Mouse (Mus musculus) embryo, embryonic 11.5 days (tissue): ENCODE data around the gene Enthd1.
"Not testable (repeated sequence)": the region's sequence is repeated elsewhere in the genome, so short reads cannot be mapped to it uniquely, and the experiment has no call there.

Source experiments
- DNase-seq: peaks from one replicate; pipeline ENCODE4 v3.0.0-alpha.2; 2012; ENCODE audit warnings: low read depth, low spot score

Gene Enthd1

DNA sequence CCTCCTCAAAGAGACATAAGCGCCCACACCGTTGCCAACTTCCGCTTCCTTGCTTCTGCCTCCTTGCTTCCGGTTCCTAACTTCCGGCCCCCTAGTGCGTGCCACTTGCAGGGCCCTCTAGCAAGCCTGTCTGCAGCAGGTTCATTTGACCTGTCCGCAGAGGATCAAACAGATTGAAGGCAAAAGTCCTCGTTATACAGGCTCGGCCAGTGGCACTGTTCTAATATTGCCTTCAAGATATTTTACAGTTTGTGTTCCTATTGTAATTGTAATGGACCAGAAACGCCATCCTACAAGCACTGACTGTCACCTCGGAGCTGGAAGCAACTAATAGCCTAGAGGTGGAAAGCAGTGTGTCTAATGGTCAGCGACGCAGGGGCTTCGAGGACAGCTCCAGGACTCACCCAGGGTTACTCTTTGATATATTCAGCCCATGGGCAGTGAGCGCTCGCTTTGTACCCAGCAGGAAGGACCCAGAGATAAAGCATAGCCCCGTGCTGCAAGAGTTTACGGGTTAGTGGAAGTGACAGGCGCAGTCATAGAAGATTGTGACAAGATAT, at the start of gene Enthd1:
TSS of gene Enthd1 (minus strand) at position 51 of the 560 bp plus-strand sequence.
- DNase-seq, result no peak

DNA sequence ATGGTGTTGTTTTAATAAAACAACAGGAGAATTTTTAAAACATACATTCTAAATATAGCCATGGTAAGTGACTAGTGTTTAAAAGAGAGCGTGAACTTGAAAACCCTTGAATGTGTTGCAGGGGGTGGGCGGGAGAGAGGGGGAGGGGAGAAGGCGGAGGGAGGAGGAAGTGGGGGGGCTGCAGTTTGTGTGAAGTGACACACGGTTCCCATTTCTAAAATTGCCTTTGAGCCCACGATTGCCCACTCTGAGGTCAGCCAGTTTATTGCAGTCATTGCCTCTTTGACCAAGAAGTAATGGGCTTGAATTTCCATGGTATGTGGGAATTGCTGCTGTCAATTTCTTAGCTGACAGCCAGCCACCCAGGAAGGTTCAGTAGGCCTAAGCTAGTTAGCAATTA, 48.9 kb upstream of the Enthd1 start:
- DNase-seq, result no peak

GRCm38 (mm10) chr15:80611478-80611877, 46.5 kb upstream of the Enthd1 start:
- DNase-seq, result no peak

DNA sequence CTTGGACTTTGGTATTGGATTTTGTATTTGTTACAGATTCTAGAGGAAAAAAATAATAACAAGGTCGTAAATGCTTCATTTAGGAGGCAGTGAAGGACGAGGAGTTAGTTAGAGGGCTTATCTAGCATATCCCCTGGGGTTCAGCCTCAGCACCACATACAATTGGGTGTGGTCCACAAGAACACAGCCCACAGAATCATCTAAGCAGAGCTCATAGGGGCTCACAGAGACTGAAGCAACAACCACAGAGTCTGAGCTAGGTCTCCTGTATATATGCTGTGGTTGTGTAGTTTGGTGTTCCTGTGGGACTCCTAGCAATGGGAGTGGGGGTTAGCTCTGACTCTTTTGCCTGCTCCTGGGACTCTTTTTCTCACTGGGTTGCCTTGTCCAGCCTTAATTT, 45.4 kb upstream of the Enthd1 start:
- DNase-seq, result no peak

DNA sequence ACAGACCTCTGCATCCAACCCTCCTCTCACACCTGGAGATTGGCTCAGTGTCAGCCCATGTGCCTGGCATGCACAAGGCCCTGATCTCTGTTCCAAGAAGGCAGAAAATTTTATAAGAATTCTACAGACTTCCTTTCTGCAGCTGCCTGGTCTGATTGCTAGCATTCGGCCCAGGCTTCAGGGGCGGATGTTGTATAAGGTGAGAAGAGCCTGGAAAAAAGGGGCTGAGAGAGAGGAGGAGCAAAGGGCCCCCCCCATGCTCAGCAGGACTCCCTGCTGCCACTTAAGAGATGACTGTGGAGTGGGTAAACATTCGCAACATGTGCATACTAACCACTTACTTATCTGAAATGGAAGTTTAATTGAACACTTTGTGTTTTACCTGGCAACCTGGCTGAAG, 43.0 kb upstream of the Enthd1 start:
- no peak for DNase-seq

DNA sequence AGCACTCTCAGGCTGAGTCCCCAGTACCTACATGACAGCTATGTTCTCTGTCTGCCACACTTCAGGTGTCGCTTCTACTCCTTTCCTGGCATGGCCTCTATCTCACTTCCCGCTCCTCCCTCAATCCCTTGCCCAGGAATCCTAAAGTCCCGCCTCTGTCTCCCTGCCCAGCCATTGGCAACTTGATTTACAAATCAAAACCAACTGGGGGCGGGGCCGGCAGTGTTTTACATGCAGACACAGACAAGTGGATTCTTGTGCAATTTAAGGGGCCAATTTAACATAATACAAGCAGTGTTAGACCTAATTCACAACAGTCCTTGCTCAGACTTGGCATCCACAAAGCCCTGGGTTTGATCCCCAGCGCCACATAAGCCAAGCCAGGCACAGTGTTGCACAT, 39.1 kb upstream of the Enthd1 start:
- no peak for DNase-seq

GRCm38 (mm10) chr15:80602487-80602886, 37.5 kb upstream of the Enthd1 start:
- no peak for DNase-seq

DNA sequence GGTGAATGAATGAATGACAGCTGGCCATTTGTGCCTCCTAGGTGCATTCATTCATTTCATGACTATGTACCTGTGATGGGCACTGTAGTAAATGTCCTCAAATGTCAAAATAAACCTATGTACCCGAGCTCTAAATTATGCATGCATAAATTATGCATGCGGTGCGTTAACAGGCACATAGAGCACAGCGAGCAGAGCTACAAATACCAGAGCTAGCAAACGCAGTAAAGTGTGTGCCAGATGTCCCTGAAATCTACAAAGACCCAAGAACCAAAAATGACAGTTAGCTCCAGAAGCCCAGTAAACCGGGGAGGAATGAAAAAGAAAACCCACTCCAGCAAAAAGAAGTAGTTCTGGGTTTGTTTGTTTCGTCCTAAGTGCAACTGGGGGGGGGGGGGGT, 36.5 kb upstream of the Enthd1 start:
- DNase-seq, result no peak

GRCm38 (mm10) chr15:80599843-80600242, 34.9 kb upstream of the Enthd1 start:
- no peak for DNase-seq

DNA sequence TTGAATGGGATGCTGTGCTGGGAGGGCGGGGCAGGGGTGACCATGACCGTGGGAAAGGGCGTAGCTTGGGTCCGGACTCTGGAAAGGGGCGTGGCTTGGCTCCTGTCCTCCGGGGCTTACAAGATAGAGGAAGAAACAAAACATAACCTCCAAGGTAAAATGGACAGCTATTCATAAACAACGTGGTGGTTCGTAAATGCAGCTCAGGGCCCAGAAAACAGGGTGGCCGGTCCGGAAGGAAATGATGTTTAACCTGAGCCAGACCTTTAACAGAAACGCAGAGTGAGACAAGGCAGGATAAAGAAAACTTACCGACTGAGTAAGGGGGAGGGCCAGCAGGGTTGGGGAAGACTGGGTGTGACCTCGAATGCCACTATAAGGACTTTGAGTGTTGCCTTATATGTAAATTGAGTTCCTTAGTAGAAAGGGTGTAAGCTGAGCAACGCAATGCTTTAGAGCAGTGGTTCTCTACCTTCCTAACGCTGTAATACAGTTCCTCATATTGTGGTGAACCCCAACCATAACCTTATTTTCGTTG, 34.3 kb upstream of the Enthd1 start:
- DNase-seq, result no peak

DNA sequence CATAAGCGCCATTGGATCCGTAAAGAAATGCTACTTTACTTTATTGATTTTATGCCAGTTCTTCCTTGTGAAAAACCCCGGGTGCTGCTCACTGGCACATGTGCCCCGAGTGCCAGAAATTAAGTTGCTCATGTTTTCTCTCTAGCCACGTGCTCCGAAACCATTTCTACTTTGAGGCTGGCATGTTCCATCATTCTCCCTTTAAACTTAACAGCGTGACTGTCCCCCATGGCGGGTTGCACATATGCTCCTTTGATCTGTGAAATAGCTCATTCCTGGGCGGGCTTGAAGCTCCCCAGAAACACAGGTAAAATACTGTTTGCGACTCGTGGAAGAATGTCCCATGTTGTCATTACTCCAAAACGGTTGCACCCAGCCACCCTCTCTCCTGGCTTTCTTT, 33.8 kb upstream of the Enthd1 start:
- DNase-seq, result no peak

DNA sequence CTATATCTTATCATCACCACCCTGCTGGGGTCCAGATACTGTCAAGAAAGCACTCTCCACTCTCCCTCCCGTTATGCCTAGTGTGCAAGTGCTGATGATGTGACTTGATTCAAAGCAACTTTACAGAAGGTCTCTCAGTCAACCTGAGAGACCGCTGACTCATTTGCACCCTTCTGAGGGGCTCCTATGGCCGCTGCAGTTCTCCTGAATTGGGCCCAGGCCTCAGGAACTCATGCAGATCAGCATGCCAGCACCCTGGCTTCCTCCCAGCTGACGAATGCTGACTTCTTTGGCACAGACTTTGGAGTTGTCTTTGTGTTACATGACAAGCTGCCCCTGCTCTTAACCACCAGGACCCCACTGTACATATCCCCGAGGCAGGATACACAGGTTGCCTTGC, 28.9 kb upstream of the Enthd1 start:
- no peak for DNase-seq

- no peak for DNase-seq
Observed at GRCm38 (mm10) chr15:80592737-80593136, 27.8 kb upstream of the Enthd1 start.

DNA sequence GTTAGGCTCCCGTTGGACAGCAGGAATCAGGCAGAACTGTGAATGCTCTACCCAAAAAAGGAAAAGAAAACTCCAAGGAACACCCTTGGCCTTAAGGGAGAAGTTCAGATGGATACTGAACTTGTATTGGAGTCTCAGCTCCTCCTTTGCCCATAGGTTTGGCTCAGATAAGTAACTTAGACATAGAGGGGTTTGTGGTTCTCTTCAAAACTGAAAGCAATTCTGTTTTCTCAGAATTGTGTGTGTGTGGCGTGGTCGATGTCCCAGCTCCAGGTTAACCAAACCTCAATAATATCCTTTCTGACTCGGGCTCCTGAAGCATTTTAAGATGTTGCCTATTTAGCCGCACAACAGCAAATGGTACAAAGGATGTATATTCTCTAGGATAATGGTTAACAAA, 25.7 kb upstream of the Enthd1 start:
- DNase-seq, result no peak

GRCm38 (mm10) chr15:80586296-80586695, 21.3 kb upstream of the Enthd1 start:
- no peak for DNase-seq

- DNase-seq, result no peak
Observed at GRCm38 (mm10) chr15:80582581-80583495, 17.9 kb upstream of the Enthd1 start.

GRCm38 (mm10) chr15:80580585-80580984, 15.6 kb upstream of the Enthd1 start:
- not testable (repeated sequence) for DNase-seq

- DNase-seq, result no peak
Observed at GRCm38 (mm10) chr15:80579121-80579520, 14.2 kb upstream of the Enthd1 start.

DNA sequence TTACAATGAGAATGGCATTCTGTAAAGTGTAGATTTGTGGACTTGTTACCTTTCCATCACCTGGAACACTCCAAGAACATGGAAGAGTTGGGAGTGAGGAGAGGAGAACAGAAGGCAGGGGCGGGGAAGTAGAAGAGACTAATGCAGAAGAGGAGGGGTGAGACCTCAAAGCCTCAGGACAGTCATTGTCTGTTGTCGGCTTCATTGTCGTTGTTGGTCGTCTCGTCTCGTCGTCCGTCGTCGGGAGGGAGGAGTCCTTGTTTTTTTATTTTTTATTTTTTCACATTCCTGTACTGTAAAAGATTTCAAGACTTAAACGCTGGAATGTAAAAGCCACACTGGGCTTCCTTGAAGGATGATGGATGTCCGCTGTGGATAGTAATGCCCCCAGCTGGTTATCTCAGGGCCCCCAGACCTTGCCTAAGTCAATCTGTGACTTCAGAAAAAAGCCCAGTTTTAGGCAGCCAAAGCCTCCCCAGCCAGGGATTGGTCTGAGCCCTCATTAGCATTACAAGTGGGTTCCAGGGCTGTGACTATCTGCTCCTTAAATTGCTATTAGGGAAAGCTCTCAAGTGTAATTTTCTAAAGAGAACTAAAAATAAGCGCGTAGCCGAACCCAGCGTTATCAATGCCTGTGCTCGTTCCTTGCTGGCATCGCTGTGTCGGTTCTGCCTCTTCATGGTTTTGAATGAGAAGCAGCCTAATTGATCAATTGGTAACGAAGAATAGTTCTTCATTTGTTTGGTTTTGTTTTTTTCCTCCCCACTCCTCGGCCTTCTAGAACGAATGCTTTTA, 12.4 kb upstream of the Enthd1 start:
- no peak for DNase-seq

GRCm38 (mm10) chr15:80576415-80576994, 11.5 kb upstream of the Enthd1 start:
- DNase-seq, result no peak

- DNase-seq, result no peak
Observed at GRCm38 (mm10) chr15:80575817-80576370, 10.9 kb upstream of the Enthd1 start.
